Mouse (Mus musculus) bone marrow, adult 2 months (tissue): ENCODE data around the gene Fgfr2.

Experiments
- CTCF ChIP-seq: fragments of 200-500 bp; IDR thresholded peaks from 2 replicates; pipeline ENCODE4 v1.5.1; 2011; ENCODE audit warnings: low read length, control low read depth; ENCODE audit not compliant: control insufficient read depth, insufficient read depth
- POLR2A ChIP-seq: fragments of 200-500 bp; IDR thresholded peaks from 2 replicates; pipeline ENCODE4 v1.6.1; 2011; ENCODE audit warnings: low read depth, mild to moderate bottlenecking, control low read depth, low read length, borderline replicate concordance; ENCODE audit not compliant: control insufficient read depth

- TF ChIP-seq CTCF = no peak
- TF ChIP-seq POLR2A = no peak
These were observed 2869.9 kb downstream of the Fgfr2 start for GRCm38 (mm10) chr7:130253264-130253663.
